Mouse (Mus musculus) thymus, adult 2 months (tissue): ENCODE results near the gene Chchd1. TPM values are rescaled to one million over a fixed set of nuclear protein-coding genes. Genes with fewer than 3 reads are reported as not detected.
"Not testable (repeated sequence)": the region's sequence is repeated elsewhere in the genome, so short reads cannot be mapped to it uniquely, and the experiment has no call there.

Experiments
- DNase-seq: peaks from one replicate; pipeline ENCODE4 v3.0.0; 2021
- H3K27ac ChIP-seq: fragments of 200-500 bp; 2 replicates; pipeline ENCODE4 v1.5.1; 2012; ENCODE audit warnings: low read length, control low read depth; ENCODE audit not compliant: control insufficient read depth, insufficient read depth
- H3K27me3 ChIP-seq: fragments of 200-500 bp; 2 replicates; pipeline ENCODE4 v1.6.1; 2012; ENCODE audit warnings: mild to moderate bottlenecking, low read length, moderate library complexity, mixed read lengths; ENCODE audit not compliant: control insufficient read depth, insufficient read depth
- H3K36me3 ChIP-seq: fragments of 200-500 bp; 2 replicates; pipeline ENCODE4 v1.6.1; 2012; ENCODE audit warnings: mild to moderate bottlenecking, low read length, moderate library complexity; ENCODE audit not compliant: control insufficient read depth, insufficient read depth
- H3K4me1 ChIP-seq: fragments of 200-500 bp; replicated peaks from 2 replicates; pipeline ENCODE4 v1.6.1; 2012; ENCODE audit warnings: low read length; ENCODE audit not compliant: control insufficient read depth, insufficient read depth
- H3K4me3 ChIP-seq: fragments of 200-500 bp; 2 replicates; pipeline ENCODE4 v1.5.1; 2012; ENCODE audit warnings: mild to moderate bottlenecking, low read length, control low read depth, moderate library complexity; ENCODE audit not compliant: control insufficient read depth, insufficient read depth
- CTCF ChIP-seq: fragments of 200-500 bp; IDR thresholded peaks from 2 replicates; pipeline ENCODE4 v1.5.1; 2012; ENCODE audit warnings: mild to moderate bottlenecking, control low read depth, low read length, moderate library complexity, borderline replicate concordance; ENCODE audit not compliant: control insufficient read depth, poor library complexity, insufficient read depth; ENCODE audit errors: extremely low read depth
- POLR2A ChIP-seq: fragments of 200-500 bp; IDR thresholded peaks from 2 replicates; pipeline ENCODE4 v1.6.1; 2012; ENCODE audit warnings: mild to moderate bottlenecking, low read length, control low read depth, moderate library complexity; ENCODE audit not compliant: control insufficient read depth, poor library complexity, insufficient read depth; ENCODE audit errors: extremely low read depth
- WGBS: fragments of 180-500 bp; shearing (Covaris S2); methylation state at CpG from one replicate; pipeline ENCODE4 v1.1.7; 2018; 5-methylcytosine and 5-hydroxymethylcytosine counted together
- polyA plus RNA-seq: library from polyadenylated mRNA; depleted of rRNA; stranded (reverse); fragments of >200 nt; gene quantifications from 2 replicates; pipeline ENCODE4 v1.2.3, GENCODE M21; 2012

The Chchd1 gene
- polyA plus RNA-seq, 1 experiment = 39.5 TPM

DNA sequence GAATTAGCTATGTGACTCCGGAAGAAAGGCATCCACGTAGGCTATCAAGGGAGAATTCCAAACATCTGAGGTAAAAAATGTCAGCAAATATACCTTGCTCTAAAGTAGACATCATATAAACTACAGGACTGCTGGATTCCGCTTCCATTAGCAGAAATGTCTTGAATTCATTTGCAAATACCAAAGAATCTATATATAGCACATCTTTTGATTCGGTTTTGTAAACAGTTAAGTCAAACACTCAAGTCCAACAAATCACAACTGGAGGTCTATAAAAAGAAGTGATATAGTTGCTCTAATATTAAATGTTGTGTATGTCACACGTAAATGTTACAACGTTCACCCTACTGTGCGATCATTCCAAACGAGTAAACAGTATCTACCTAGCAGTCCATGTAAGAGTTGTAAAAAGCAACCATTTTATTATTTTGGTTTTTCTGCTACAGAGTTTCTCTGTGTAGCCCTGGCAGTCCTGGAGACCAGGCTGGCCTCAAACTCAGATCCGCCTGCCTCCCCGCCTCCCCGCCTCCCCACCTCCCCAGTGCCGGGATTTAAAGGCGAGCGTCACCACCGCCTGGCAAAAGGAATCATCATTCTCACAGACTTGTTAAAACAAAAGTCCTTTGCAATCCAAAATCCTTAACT, 588 bp upstream of the Chchd1 start:
- DNase-seq = no peak
- Histone ChIP-seq H3K27ac (no peak overlapping the region), H3K4me3 (peak overlapping the region; percentile 95), H3K36me3 (no peaks in the 10 kb centered on the region), H3K4me1 (no peaks in the 10 kb centered on the region), H3K27me3 (no peaks in the 10 kb centered on the region)
- TF ChIP-seq CTCF = no peak
- no peak for TF ChIP-seq POLR2A
- WGBS = 14% methylated on average over 15 of the region's 15 CpGs

DNA sequence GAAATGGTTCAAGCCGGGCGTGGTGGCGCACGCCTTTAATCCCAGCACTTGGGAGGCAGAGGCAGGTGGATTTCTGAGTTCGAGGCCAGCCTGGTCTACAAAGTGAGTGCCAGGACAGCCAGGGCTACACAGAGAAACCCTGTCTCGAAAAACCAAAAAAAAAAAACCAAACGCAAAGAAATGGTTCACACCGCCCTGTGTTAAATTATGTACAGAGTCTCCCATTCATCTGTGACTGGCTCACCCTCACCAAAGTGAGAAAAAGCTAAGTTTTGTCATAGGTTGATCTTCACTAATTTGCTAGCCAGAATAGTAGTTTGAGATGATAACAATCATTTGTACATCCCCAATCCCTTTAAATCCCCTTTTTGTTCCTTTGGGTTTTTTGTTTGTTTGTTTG, 655 bp downstream of the Chchd1 start:
- H3K27ac ChIP-seq, H3K36me3 ChIP-seq, DNase-seq, H3K4me1 ChIP-seq, H3K27me3 ChIP-seq: not testable (repeated sequence)
- H3K4me3 ChIP-seq = peak overlapping the region; percentile 95
- 7% methylated on average over 8 of the region's 8 CpGs for WGBS

DNA sequence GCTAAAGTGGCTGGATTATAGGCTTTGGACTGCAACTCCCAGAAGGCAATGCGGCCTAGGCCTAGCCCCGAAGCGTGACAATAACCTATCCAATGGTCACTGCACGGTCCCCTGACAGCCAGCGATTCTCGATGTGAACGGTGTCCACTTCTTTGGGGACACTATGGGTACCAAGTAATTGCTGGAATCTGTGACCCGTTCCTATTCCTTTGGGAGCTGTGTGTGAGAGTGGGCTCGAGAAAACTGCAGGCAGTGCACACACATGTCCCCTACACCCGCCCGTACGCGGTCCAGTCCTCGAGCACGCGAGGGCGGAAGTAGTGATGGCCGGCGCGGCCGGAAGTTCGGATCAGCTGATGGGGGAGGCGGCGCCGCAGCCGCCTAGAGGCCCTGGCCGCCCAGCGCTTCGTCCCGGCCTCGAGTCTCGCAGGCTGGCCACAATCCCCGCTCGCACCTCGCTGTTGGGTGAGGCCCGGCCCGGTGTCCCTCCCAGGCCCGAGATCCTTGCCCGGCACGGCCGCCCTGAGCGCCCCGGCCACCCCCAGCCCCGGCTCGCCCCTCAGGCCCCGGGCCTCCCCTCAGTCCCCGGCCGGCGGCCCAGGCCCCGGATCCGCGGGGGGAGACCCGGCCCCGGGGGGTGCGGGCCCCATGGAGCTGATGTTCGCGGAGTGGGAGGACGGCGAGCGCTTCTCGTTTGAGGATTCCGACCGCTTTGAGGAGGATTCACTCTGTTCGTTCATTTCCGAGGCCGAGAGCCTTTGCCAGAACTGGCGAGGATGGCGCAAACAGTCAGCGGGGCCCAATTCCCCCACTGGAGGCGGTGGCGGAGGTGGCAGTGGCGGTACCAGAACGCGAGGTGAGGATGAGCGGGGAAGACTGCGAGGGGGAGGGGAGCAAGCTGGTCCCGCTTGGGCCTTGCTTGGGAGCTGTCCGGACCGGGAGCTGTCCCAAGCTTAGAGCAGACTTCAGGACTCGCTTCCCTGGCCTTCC, 4.7 kb downstream of the Chchd1 start, which contains the start of gene Zswim8:
TSS of gene Zswim8 (plus strand) at position 352 of the 990 bp plus-strand sequence.
- WGBS = under 1% methylated on average over 80 of the region's 80 CpGs
- Histone ChIP-seq H3K27ac (peak within 1 kb of the TSS; percentile 36), H3K4me1 (peaks cover 7% of the 10 kb centered on the region), H3K36me3 (peaks cover 7% of the 10 kb centered on the region; the same call in 1 of the 2 replicates), H3K4me3 (peak within 1 kb of the TSS; percentile 91), H3K27me3 (no peaks in the 10 kb centered on the region)
- no peak for TF ChIP-seq POLR2A
- TF ChIP-seq CTCF = 0 out of 2 replicates have a peak, but pooled peaks have one; percentile 12
- DNase-seq = peak; percentile 69

DNA sequence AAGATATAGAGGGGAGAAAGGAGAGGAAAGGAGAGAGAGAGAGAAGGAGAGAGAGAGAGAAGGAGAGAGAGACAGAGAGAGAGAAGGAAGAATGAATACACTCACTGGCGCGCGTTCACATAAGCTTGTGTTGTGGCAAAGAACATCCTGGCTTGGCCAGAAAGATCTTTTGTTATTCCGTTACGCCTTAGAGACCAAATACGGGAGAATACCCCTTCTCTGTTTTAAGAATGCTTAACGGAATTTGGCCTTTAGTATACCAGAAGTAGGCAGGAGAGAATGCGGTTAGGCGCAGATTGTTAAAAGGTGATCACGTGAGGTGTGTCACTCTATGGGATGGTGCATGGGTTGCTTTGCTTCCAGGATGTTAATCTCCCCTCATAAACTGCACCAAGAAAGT, 5.4 kb downstream of the Chchd1 start:
- peak overlapping the region; percentile 36 for H3K27ac ChIP-seq
- no peak for TF ChIP-seq CTCF
- no peak for TF ChIP-seq POLR2A
- H3K36me3 ChIP-seq = peaks cover 14% of the 10 kb centered on the region
- H3K4me3 ChIP-seq = peak overlapping the region; percentile 91
- H3K4me1 ChIP-seq = peaks cover 7% of the 10 kb centered on the region
- under 1% methylated on average over 10 of the region's 10 CpGs for WGBS
- no peak for DNase-seq
- no peaks in the 10 kb centered on the region for H3K27me3 ChIP-seq

DNA sequence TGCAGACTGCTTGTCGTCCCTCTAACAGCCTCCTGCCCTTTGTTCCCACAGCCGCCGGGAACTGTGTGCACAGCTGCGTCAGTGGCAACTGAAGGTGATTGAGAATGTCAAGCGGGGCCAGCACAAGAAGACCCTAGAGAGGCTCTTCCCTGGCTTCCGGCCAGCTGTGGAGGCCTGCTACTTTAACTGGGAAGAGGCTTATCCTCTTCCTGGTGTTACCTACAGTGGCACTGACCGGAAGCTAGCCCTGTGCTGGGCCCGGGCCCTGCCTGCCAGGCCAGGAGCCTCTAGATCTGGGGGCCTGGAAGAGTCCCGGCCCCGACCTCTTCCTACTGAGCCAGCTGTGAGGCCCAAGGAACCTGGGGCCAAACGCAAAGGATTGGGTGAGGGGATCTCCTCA, 11.0 kb downstream of the Chchd1 start:
- peaks cover 3% of the 10 kb centered on the region; the same call in 1 of the 2 replicates for H3K4me1 ChIP-seq
- H3K27ac ChIP-seq = no peak overlapping the region
- peaks cover 53% of the 10 kb centered on the region for H3K36me3 ChIP-seq
- no peaks in the 10 kb centered on the region for H3K27me3 ChIP-seq
- 95% methylated on average over 11 of the region's 11 CpGs for WGBS
- DNase-seq = no peak
- H3K4me3 ChIP-seq = no peak overlapping the region
- TF ChIP-seq POLR2A = no peak
- no peak for TF ChIP-seq CTCF

DNA sequence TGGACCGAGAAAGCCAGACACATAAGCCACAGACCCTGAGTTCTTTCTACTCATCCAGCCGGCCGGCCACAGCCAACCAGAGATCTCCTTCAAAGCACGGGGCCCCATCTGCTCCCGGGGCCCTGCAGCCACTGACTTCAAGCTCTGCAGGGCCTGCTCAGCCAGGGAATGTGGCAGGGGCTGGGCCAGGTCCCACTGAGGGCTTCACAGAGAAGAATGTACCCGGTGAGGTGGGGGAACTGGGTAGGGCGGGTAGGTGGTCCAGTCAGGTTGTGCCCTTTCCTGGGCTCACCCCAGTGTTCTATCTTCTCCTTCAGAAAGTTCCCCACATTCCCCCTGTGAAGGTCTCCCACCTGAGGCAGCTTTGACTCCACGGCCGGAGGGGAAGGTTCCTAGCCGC, 15.6 kb downstream of the Chchd1 start:
- Histone ChIP-seq H3K4me3 (no peak overlapping the region), H3K4me1 (no peaks in the 10 kb centered on the region), H3K27ac (no peak overlapping the region), H3K27me3 (no peaks in the 10 kb centered on the region), H3K36me3 (peaks cover 72% of the 10 kb centered on the region)
- TF ChIP-seq POLR2A (no peak), CTCF (no peak)
- no peak for DNase-seq
- WGBS = 95% methylated on average over 10 of the region's 10 CpGs

DNA sequence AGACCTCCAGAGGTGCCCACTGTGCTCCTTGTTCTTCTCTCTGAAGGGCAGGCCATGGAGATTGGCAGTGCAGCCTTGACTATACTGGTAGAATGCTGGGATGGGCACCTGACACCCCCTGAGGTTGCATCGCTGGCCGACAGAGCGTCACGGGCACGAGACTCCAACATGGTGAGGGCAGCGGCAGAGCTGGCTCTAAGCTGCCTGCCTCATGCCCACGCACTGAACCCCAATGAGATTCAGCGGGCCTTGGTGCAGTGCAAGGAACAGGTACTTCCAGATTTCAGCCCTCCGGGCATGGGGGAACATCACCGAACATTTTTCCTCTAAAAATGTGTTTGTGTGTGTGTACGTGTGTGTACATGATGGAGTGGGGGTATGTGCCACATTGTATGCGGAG, 17.0 kb downstream of the Chchd1 start:
- Histone ChIP-seq H3K36me3 (peaks cover 60% of the 10 kb centered on the region), H3K4me1 (no peaks in the 10 kb centered on the region), H3K4me3 (no peak overlapping the region), H3K27me3 (no peaks in the 10 kb centered on the region), H3K27ac (no peak overlapping the region)
- DNase-seq = no peak
- WGBS = 99% methylated on average over 12 of the region's 12 CpGs
- TF ChIP-seq POLR2A (no peak), CTCF (no peak)
